Comparison of ENCODE assay signal across 31 mouse cellular contexts in the genomic region with DNA sequence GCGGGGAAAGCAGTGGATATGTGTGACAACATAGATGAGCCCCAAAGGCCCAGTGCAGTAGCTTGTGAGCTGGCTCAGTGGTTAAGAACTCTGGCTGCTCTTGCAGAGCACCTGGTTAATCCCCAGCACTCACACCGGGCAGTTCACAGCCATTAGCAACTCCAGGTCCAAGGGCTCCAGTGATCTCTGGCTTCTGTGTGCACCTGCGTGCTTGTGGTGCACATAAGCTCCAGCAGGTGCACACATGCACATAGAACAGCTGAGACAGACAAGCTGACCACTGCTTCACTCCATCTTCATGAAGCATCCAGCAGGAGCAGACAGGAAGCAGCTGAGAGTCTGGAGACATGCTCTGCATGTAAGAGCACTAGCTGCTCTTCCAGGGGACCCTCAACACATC. TPM values are rescaled to one million over a fixed set of nuclear protein-coding genes. Genes with fewer than 3 reads are reported as not detected.
DNase-seq lines count a peak whose midpoint lies in the region; ATAC-seq and TF ChIP-seq lines count a peak whose summit lies in the region.
"Had no signal": no experiment of that assay in that cellular context is flagged by ENCODE, and none has a peak within 500 bp of the region (broad histone marks: within the 10 kb centered on the region; RNA-seq: fewer than 3 reads in every experiment).

No protein-coding gene starts in this region.

- H3K9ac ChIP-seq in heart, embryonic 16.5 days (ENCODE audit: low read length), result no peak overlapping the region
- H3K9ac ChIP-seq: embryonic facial prominence, embryonic 13.5 days; forebrain, embryonic 12.5 days; forebrain, embryonic 15.5 days; heart, embryonic 15.5 days; hindbrain, embryonic 12.5 days had no signal

- H3K4me2 ChIP-seq in heart, embryonic 16.5 days (ENCODE audit: low read depth, low read length), result no peak overlapping the region
- H3K4me2 ChIP-seq: embryonic facial prominence, embryonic 13.5 days; forebrain, embryonic 12.5 days; forebrain, embryonic 15.5 days; heart, embryonic 11.5 days; heart, embryonic 15.5 days; hindbrain, embryonic 12.5 days had no signal

- TF ChIP-seq CTCF in bone marrow, adult 2 months (IDR thresholded peaks at IDR 0.05; ENCODE audit: control insufficient read depth, insufficient read depth, low read length), result no peak
- TF ChIP-seq CTCF in lung, adult 2 months (IDR thresholded peaks at IDR 0.05; ENCODE audit: insufficient read depth, low read length), result no peak

- H3K4me3 ChIP-seq in heart, embryonic 16.5 days (ENCODE audit: low read length), result no peak overlapping the region
- H3K4me3 ChIP-seq in bone marrow, adult 2 months (replicated peaks; ENCODE audit: control insufficient read depth, low read depth, low read length), result no peak overlapping the region
- H3K4me3 ChIP-seq in lung, adult 2 months (replicated peaks; ENCODE audit: extremely low read depth, low read depth, low read length), result no peak overlapping the region
- H3K4me3 ChIP-seq: embryonic facial prominence, embryonic 10.5 days; embryonic facial prominence, embryonic 13.5 days; erythroblast, embryonic 14.5 days; forebrain, embryonic 12.5 days; forebrain, embryonic 15.5 days; heart, embryonic 15.5 days; hindbrain, embryonic 12.5 days had no signal

- H3K27ac ChIP-seq in heart, embryonic 16.5 days (ENCODE audit: low read length), result peak overlapping the region; percentile 49; the same call in 1 of the 2 replicates
- peak overlapping the region; percentile 27; the same call in 1 of the 2 replicates for H3K27ac ChIP-seq in bone marrow, adult 2 months (ENCODE audit: control insufficient read depth, insufficient read depth, low read depth, low read length, poor library complexity)
- H3K27ac ChIP-seq: embryonic facial prominence, embryonic 10.5 days; embryonic facial prominence, embryonic 13.5 days; forebrain, embryonic 12.5 days; forebrain, embryonic 15.5 days; heart, embryonic 15.5 days; hindbrain, embryonic 12.5 days had no signal

- H3K4me1 ChIP-seq in heart, embryonic 16.5 days (ENCODE audit: control insufficient read depth, insufficient read depth, low read length), result no peaks in the 10 kb centered on the region
- H3K4me1 ChIP-seq in bone marrow, adult 2 months (ENCODE audit: control insufficient read depth, insufficient read depth, low read length), result no peaks in the 10 kb centered on the region; the same call in 1 of the 2 replicates
- no peaks in the 10 kb centered on the region for H3K4me1 ChIP-seq in lung, adult 2 months (ENCODE audit: control insufficient read depth, insufficient read depth, low read length)
- H3K4me1 ChIP-seq: embryonic facial prominence, embryonic 10.5 days; embryonic facial prominence, embryonic 13.5 days; forebrain, embryonic 12.5 days; heart, embryonic 15.5 days; hindbrain, embryonic 12.5 days had no signal

- WGBS in heart, embryonic 16.5 days, result 78% methylated on average over 3 of the region's 3 CpGs
- WGBS in bone marrow, adult 2 months, result 83% methylated on average over 3 of the region's 3 CpGs
- 79% methylated on average over 3 of the region's 3 CpGs for WGBS in lung, adult 2 months

- intact Hi-C loops in heart, postnatal 36 days (cut with DNase I), result no loop called here
- intact Hi-C loops in gastrocnemius, postnatal 14 days (cut with DNase I; ENCODE audit: low total_unique reads), result no loop called here

- DNase-seq in heart, postnatal 36 days, result no peak
- peak; percentile 58 for DNase-seq in thymus, postnatal 0 days (ENCODE audit: low spot score)
- peak; percentile 54 to 66 for DNase-seq in thymus, postnatal 36 days
- no peak for DNase-seq in lung, adult 2 months
- DNase-seq in right cerebral cortex, postnatal 14 days, result no peak
- no peak for DNase-seq in gastrocnemius, postnatal 14 days
- DNase-seq: adrenal gland, adult 2 months; adrenal gland, postnatal 14 days; cerebellum, adult 11-12 months; cerebellum, adult 8-10 months; cerebellum, postnatal 10 days; cerebellum, postnatal 36 days; embryo, embryonic 11 days; gastrocnemius, postnatal 36 days; heart, postnatal 14 days had no signal

- H3K36me3 ChIP-seq in heart, embryonic 16.5 days (ENCODE audit: control insufficient read depth, insufficient read depth), result no peaks in the 10 kb centered on the region
- H3K36me3 ChIP-seq: forebrain, embryonic 12.5 days; forebrain, embryonic 15.5 days; heart, embryonic 15.5 days; hindbrain, embryonic 12.5 days had no signal

- H3K9me3 ChIP-seq in heart, embryonic 16.5 days (replicated peaks; ENCODE audit: control insufficient read depth, low read length), result peaks cover 2% of the 10 kb centered on the region; the same call in 1 of the 2 replicates
- H3K9me3 ChIP-seq: embryonic facial prominence, embryonic 10.5 days; embryonic facial prominence, embryonic 13.5 days; forebrain, embryonic 12.5 days; forebrain, embryonic 15.5 days; heart, embryonic 15.5 days; hindbrain, embryonic 12.5 days had no signal

- 0 out of 2 replicates have a peak, but pooled peaks have one; percentile 18 for ATAC-seq in heart, embryonic 16.5 days (replicated peaks; ENCODE audit: extremely low read depth, insufficient read depth, low FRiP score)
- ATAC-seq: CD4-positive, CD25-positive, alpha-beta regulatory T cell, adult 4 months; forebrain, embryonic 15.5 days; hindbrain, embryonic 16.5 days had no signal

- H3K27me3 ChIP-seq in heart, embryonic 16.5 days (ENCODE audit: control insufficient read depth, insufficient read depth, low read length), result no peaks in the 10 kb centered on the region
- H3K27me3 ChIP-seq: forebrain, embryonic 15.5 days; heart, embryonic 15.5 days had no signal

- no peak for TF ChIP-seq POLR2A in bone marrow, adult 2 months (IDR thresholded peaks at IDR 0.05; ENCODE audit: borderline replicate concordance, control insufficient read depth, low read depth, low read length)
- no peak for TF ChIP-seq POLR2A in lung, adult 2 months (IDR thresholded peaks at IDR 0.05; ENCODE audit: borderline replicate concordance, extremely low read depth, low read depth, low read length)

RNA-seq across cellular contexts. Expression of a gene that starts 12.5 kb away (rescaled TPM):
- 0.94 and 3.0 TPM in 2 replicates for polyA plus RNA-seq in heart, embryonic 16.5 days (2015; fragmentation: Nextera tagmentation; extraction: Ambion mirVana)
- not detected for total RNA-seq in heart, postnatal 36 days (2021)
- 9.0 and 21.1 TPM in 2 replicates for polyA plus RNA-seq in bone marrow, adult 2 months (2011; ENCODE audit: insufficient read depth, insufficient read length, low replicate concordance, missing spikeins)
- polyA plus RNA-seq in thymus, postnatal 0 days (2015; fragmentation: Nextera tagmentation; extraction: Ambion mirVana), result 39.4 and 42.8 TPM in 2 replicates
- polyA plus RNA-seq in lung, adult 2 months (2012; rRNA removed), result 0.73 and 2.0 TPM in 2 replicates
- not detected for total RNA-seq in gastrocnemius, postnatal 14 days (2021)
- total RNA-seq: gastrocnemius, adult 8-10 months; heart, adult 8-10 months; MEL had no signal
- polyA plus RNA-seq: cortical plate, adult 2 months; embryonic facial prominence, embryonic 10.5 days; embryonic facial prominence, embryonic 13.5 days; forebrain, embryonic 12.5 days; forebrain, embryonic 15.5 days; heart, embryonic 11.5 days; hindbrain, embryonic 12.5 days; hindbrain, embryonic 16.5 days had no signal

Comparison
In these comparisons a context has a peak if more than half of its experiments do, and no peak if none do; other contexts are left out.
1. DNase-seq: peak in thymus, postnatal 0 days (single experiment) and thymus, postnatal 36 days (2 of 2); none in heart, postnatal 36 days (0 of 2), lung, adult 2 months (single experiment), right cerebral cortex, postnatal 14 days (single experiment) and gastrocnemius, postnatal 14 days (single experiment).